Mouse (Mus musculus) liver, embryonic 15.5 days (tissue): ENCODE measurements around the gene Daglb. TPM values are rescaled to one million over a fixed set of nuclear protein-coding genes. Genes with fewer than 3 reads are reported as not detected.
A peak's percentile ranks its signal among the peaks of the same experiment; 100 is the strongest.
"Not testable (repeated sequence)": the region's sequence is repeated elsewhere in the genome, so short reads cannot be mapped to it uniquely, and the experiment has no call there.

ENCODE experiments used
- ATAC-seq: fragments of 200-750 bp; cut with Nextera tagmentation; 2 replicates; pipeline ENCODE4 v1.8.0; 2017; ENCODE audit warnings: moderate number of reproducible peaks, mild to moderate bottlenecking, moderate library complexity; ENCODE audit not compliant: insufficient read depth
- H3K27ac ChIP-seq: fragments of 300-500 bp; sonication (generic); replicated peaks from 2 replicates; pipeline ENCODE4 v1.5.1; 2015; ENCODE audit warnings: mild to moderate bottlenecking, inconsistent platforms
- H3K27me3 ChIP-seq: fragments of 300-500 bp; sonication (generic); 2 replicates; pipeline ENCODE4 v1.6.1; 2015; ENCODE audit warnings: mild to moderate bottlenecking, inconsistent platforms
- H3K36me3 ChIP-seq: fragments of 300-500 bp; sonication (generic); replicated peaks from 2 replicates; pipeline ENCODE4 v1.6.1; 2015; ENCODE audit warnings: moderate library complexity, mild to moderate bottlenecking, inconsistent platforms
- H3K4me1 ChIP-seq: fragments of 300-500 bp; sonication (generic); replicated peaks from 2 replicates; pipeline ENCODE4 v1.6.1; 2015; ENCODE audit warnings: inconsistent platforms
- H3K4me2 ChIP-seq: fragments of 300-500 bp; sonication (generic); 2 replicates; pipeline ENCODE4 v1.6.1; 2015; ENCODE audit warnings: moderate library complexity, mild to moderate bottlenecking, inconsistent platforms
- H3K4me3 ChIP-seq: fragments of 300-500 bp; sonication (generic); replicated peaks from 2 replicates; pipeline ENCODE4 v1.5.1; 2015; ENCODE audit warnings: mild to moderate bottlenecking, inconsistent platforms
- H3K9ac ChIP-seq: fragments of 300-500 bp; sonication (generic); 2 replicates; pipeline ENCODE4 v1.6.1; 2015; ENCODE audit warnings: moderate library complexity, mild to moderate bottlenecking, inconsistent platforms
- H3K9me3 ChIP-seq: fragments of 300-500 bp; sonication (generic); replicated peaks from 2 replicates; pipeline ENCODE4 v1.6.1; 2016; ENCODE audit warnings: inconsistent platforms
- WGBS: fragments of 180-500 bp; shearing (Covaris S2); methylation state at CpG from one replicate; pipeline ENCODE4 v1.1.7; 2015; ENCODE audit warnings: mixed read lengths; ENCODE audit not compliant: insufficient replicate concordance; 5-methylcytosine and 5-hydroxymethylcytosine counted together
- polyA plus RNA-seq: library from polyadenylated mRNA; unstranded; fragments of >200 nt; fragmentation: Nextera tagmentation; extraction: Ambion mirVana; gene quantifications from 2 replicates; pipeline ENCODE4 v1.2.1, GENCODE M21; 2015

Daglb gene
- polyA plus RNA-seq, 1 experiment from 2014 or later, result 8.3 TPM

- H3K36me3 ChIP-seq, result no peaks in the 10 kb centered on the region
- no peak for ATAC-seq
Measured at GRCm38 (mm10) chr5:143539111-143539510, 74.7 kb downstream of the Daglb start.

GRCm38 (mm10) chr5:143547384-143547783 is 83.0 kb downstream of the Daglb start:
- no peak for ATAC-seq
- peaks cover 37% of the 10 kb centered on the region for H3K4me1 ChIP-seq
- no peak overlapping the region for H3K27ac ChIP-seq
- peaks cover 30% of the 10 kb centered on the region; the same call in 1 of the 2 replicates for H3K27me3 ChIP-seq
- peak overlapping the region; percentile 64; the same call in 1 of the 2 replicates for H3K4me3 ChIP-seq
- H3K9ac ChIP-seq, result no peak overlapping the region
- H3K9me3 ChIP-seq, result no peaks in the 10 kb centered on the region
- peak overlapping the region; percentile 79 for H3K4me2 ChIP-seq
- WGBS, result 2% methylated on average over 11 of the region's 11 CpGs
- H3K36me3 ChIP-seq, result peaks cover 11% of the 10 kb centered on the region

More at GRCm38 (mm10) chr5:143539111-143539510, 74.7 kb downstream of the Daglb start:
- Histone ChIP-seq H3K4me3 (no peak overlapping the region), H3K9me3 (no peaks in the 10 kb centered on the region), H3K27me3 (peaks cover 33% of the 10 kb centered on the region), H3K4me2 (no peak overlapping the region), H3K9ac (no peak overlapping the region), H3K27ac (no peak overlapping the region), H3K4me1 (no peaks in the 10 kb centered on the region)
- WGBS, result 59% methylated on average over 8 of the region's 8 CpGs

GRCm38 (mm10) chr5:143547866-143548265 is 83.5 kb downstream of the Daglb start:
- peaks cover 30% of the 10 kb centered on the region; the same call in 1 of the 2 replicates for H3K27me3 ChIP-seq
- WGBS, result 47% methylated on average over 10 of the region's 10 CpGs
- peak overlapping the region; percentile 64 for H3K4me3 ChIP-seq
- peaks cover 37% of the 10 kb centered on the region for H3K4me1 ChIP-seq
- ATAC-seq, result no peak
- H3K36me3 ChIP-seq, result peaks cover 11% of the 10 kb centered on the region
- no peaks in the 10 kb centered on the region for H3K9me3 ChIP-seq
- peak overlapping the region; percentile 79 for H3K4me2 ChIP-seq
- peak overlapping the region; percentile 91 for H3K27ac ChIP-seq
- H3K9ac ChIP-seq, result peak overlapping the region; percentile 60

- H3K27me3 ChIP-seq, result peaks cover 30% of the 10 kb centered on the region; the same call in 1 of the 2 replicates
Measured at GRCm38 (mm10) chr5:143548401-143548846, 84.0 kb downstream of the Daglb start.

GRCm38 (mm10) chr5:143548922-143549321 is 84.5 kb downstream of the Daglb start:
- peaks cover 43% of the 10 kb centered on the region for H3K4me1 ChIP-seq

More at GRCm38 (mm10) chr5:143548401-143548846, 84.0 kb downstream of the Daglb start:
- peaks cover 11% of the 10 kb centered on the region for H3K36me3 ChIP-seq
- peak overlapping the region; percentile 64 for H3K4me3 ChIP-seq
- H3K9ac ChIP-seq, result peak overlapping the region; percentile 86
- peak overlapping the region; percentile 79 for H3K4me2 ChIP-seq
- ATAC-seq, result peak; percentile 94
- WGBS, result under 1% methylated on average over 28 of the region's 37 CpGs
- H3K4me1 ChIP-seq, result peaks cover 38% of the 10 kb centered on the region
- peak overlapping the region; percentile 91 for H3K27ac ChIP-seq
- no peaks in the 10 kb centered on the region for H3K9me3 ChIP-seq

GRCm38 (mm10) chr5:143552911-143553310 is 88.5 kb downstream of the Daglb start:
- peaks cover 55% of the 10 kb centered on the region for H3K4me1 ChIP-seq

More at GRCm38 (mm10) chr5:143548922-143549321, 84.5 kb downstream of the Daglb start:
- Histone ChIP-seq H3K36me3 (peaks cover 11% of the 10 kb centered on the region), H3K9ac (peak overlapping the region; percentile 86), H3K4me3 (peak overlapping the region; percentile 64), H3K4me2 (peak overlapping the region; percentile 79), H3K27me3 (peaks cover 26% of the 10 kb centered on the region; the same call in 1 of the 2 replicates), H3K27ac (peak overlapping the region; percentile 91)
- peak; percentile 30 for ATAC-seq
- under 1% methylated on average over 27 of the region's 28 CpGs for WGBS
- H3K9me3 ChIP-seq, result not testable (repeated sequence)

GRCm38 (mm10) chr5:143555233-143555632 is 90.8 kb downstream of the Daglb start:
- Histone ChIP-seq H3K4me1 (peaks cover 60% of the 10 kb centered on the region), H3K9ac (no peak overlapping the region), H3K27me3 (no peaks in the 10 kb centered on the region), H3K4me2 (no peak overlapping the region), H3K4me3 (no peak overlapping the region), H3K36me3 (peaks cover 11% of the 10 kb centered on the region), H3K27ac (no peak overlapping the region), H3K9me3 (no peaks in the 10 kb centered on the region)
- ATAC-seq, result no peak
- 83% methylated on average over 6 of the region's 6 CpGs for WGBS

More at GRCm38 (mm10) chr5:143552911-143553310, 88.5 kb downstream of the Daglb start:
- Histone ChIP-seq H3K9me3 (no peaks in the 10 kb centered on the region), H3K4me2 (no peak overlapping the region), H3K4me3 (no peak overlapping the region), H3K9ac (no peak overlapping the region), H3K27ac (no peak overlapping the region), H3K36me3 (peaks cover 11% of the 10 kb centered on the region), H3K27me3 (no peaks in the 10 kb centered on the region)
- 74% methylated on average over 6 of the region's 6 CpGs for WGBS
- ATAC-seq, result no peak

Other genes with a start within 250 kb of the Daglb start
- gene Spdye4a, start 237.7 kb upstream of the Daglb start, polyA plus RNA-seq, result not detected in 2 replicates
- gene Zfp12, start 229.4 kb upstream of the Daglb start, polyA plus RNA-seq, result 1.6 and 1.8 TPM in 2 replicates
- gene Zfp316, start 194.6 kb upstream of the Daglb start, polyA plus RNA-seq, result 0.23 and 0.44 TPM in 2 replicates
- not detected in 2 replicates for gene Zfp853, start 171.0 kb upstream of the Daglb start, polyA plus RNA-seq
- 21.8 and 23.2 TPM in 2 replicates for gene E130309D02Rik, start 149.2 kb upstream of the Daglb start, polyA plus RNA-seq
- gene Zdhhc4, start 135.3 kb upstream of the Daglb start, polyA plus RNA-seq, result 24.9 and 26.1 TPM in 2 replicates
- not detected in 2 replicates for gene Grid2ip, start 107.2 kb upstream of the Daglb start, polyA plus RNA-seq
- gene Kdelr2, start 60.7 kb upstream of the Daglb start, polyA plus RNA-seq, result 134 and 140 TPM in 2 replicates
- 155 and 162 TPM in 2 replicates for gene Rac1, start 63.5 kb downstream of the Daglb start, polyA plus RNA-seq
- 35.7 and 37.5 TPM in 2 replicates for gene Cyth3, start 157.9 kb downstream of the Daglb start, polyA plus RNA-seq